Mouse (Mus musculus) thymus, postnatal 36 days (tissue): ENCODE data around the gene Srrm1.
"Not testable (repeated sequence)": the region's sequence is repeated elsewhere in the genome, so short reads cannot be mapped to it uniquely, and the experiment has no call there.

ENCODE experiments used
- DNase-seq, 2 experiments: peaks; one replicate each; pipeline ENCODE4 v3.0.0; 2022; ENCODE audit warnings: mixed read lengths in 2 of 2

The Srrm1 gene

GRCm38 (mm10) chr4:135353066-135353793, at the start of gene Srrm1:
TSS of gene Srrm1 (minus strand) at chr4:135353321.
- DNase-seq: peak; percentile 98 to 99

- DNase-seq: no peak
These were observed 48.8 kb upstream of the Srrm1 start for GRCm38 (mm10) chr4:135401881-135402280.

- DNase-seq: no peak
These were observed 44.9 kb upstream of the Srrm1 start, which contains the start of gene Ncmap for GRCm38 (mm10) chr4:135397991-135398390. TSS of gene Ncmap (minus strand) at chr4:135398227.

GRCm38 (mm10) chr4:135397551-135397950, 44.4 kb upstream of the Srrm1 start:
- DNase-seq: no peak

DNA sequence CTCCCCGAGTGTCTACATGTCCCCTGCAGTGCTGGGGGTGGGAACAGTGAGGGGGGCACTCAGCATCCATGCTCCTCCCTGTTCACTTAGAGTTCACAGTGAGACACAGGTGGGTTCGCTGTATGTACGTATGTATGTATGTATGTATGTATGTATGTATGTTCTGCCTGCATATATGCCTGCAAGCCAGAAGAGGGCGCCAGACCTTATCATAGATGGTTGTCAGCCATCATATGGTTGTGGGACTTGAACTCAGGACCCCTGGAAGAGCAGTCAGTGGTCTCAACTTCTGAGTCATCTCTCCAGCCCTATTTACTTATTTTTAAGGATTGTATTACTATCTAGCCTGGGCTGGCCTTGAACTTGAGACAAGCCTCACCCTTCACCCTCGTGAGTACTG, 43.2 kb upstream of the Srrm1 start:
- DNase-seq: no peak

DNA sequence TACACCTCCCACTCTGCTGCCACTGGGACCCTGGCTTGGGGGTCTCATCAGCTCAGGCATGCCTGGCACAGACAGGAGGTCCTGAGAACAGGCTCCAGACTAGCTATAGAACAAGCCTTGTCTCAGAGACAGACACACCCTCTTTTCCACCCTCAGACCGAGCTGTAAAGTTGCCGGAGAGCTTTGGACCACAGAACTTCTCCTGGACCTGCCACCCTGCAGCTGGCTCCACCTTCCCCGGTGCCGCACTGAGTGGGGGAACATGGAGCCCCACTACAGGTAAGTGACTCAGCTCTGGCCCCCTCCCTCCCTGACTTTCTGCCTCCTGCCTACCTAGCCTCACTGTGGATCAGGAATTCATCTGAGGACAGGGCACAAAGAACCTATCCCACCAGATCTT, 42.3 kb upstream of the Srrm1 start:
- DNase-seq: no peak

- no peak for DNase-seq
These were observed 41.5 kb upstream of the Srrm1 start for GRCm38 (mm10) chr4:135394666-135395065.

DNA sequence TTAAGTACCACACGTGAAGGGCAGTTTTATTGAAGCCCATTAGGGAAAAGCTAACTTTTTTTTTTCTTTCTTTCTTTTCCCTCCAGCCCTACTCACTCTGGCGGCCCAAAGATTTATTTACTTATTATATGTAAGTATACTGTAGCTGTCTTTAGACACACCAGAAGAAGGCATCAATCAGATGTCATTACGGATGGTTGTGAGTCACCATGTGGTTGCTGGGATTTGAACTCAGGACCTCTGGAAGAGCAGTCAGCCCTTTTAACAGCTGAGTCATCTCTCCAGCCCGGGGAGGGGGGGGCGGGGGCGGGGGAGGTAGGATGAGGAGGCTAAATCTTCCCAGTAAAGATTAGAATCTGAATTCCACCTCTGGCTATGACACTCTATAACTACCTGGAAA, 40.3 kb upstream of the Srrm1 start:
- no peak for DNase-seq

DNA sequence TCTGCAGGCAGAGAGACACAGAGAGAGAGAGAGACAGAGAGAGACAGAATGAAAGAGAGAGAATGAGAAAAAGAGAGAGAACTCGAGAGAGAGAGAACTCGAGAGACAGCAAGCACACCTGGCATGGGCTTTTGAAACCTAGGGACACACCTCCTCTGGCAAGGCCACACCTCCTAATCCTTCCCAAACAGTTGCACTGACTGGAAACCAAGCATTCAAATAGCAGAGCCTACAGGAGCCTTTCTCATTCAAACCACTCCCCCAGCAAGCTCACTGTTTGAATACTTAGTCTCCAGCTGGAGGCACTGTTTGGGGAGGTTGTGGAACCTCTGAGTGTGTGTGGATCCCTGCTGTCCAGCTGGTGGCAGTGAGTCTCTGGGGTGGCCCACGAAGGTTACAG, 39.7 kb upstream of the Srrm1 start:
- no peak for DNase-seq

DNA sequence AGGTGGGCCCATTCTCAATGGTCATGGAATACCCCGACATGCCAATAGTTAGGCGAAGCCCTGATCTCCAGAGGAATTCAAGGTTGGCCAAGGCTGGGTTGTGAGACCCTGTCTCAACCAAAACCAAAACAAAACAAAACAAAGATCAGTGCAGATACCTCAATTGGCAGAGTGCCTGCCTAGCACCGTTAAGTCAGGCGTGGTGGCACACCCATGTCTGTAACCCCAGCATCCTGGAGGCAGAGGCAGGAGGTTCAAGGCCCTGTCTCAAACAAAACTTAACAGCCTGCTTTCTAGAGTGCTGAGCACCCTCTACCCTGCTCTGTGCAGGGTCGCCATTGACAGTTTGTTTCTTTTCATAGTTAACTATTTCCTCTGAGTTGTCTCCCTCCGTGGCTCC, 37.9 kb upstream of the Srrm1 start:
- DNase-seq: no peak

DNA sequence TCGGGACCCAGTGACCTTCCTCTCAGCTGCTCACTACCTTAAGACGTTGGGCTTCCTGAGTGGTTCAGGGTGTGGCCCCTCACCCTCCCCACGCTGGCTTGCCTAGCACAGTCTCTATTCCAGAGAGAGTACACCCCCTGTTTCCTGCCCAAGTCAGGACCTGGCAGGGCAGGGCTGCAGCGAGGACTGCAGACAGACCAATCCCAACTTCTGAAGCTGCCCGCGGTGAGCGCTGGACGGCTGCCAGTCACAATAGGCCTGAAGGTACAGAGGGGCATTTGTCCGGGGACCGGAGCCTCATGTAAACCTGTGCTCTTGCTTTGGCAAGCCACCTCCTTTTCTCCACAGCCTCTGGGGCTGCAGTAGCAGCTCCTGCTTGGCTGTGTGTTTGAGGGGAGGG, 32.5 kb upstream of the Srrm1 start:
- DNase-seq: no peak

DNA sequence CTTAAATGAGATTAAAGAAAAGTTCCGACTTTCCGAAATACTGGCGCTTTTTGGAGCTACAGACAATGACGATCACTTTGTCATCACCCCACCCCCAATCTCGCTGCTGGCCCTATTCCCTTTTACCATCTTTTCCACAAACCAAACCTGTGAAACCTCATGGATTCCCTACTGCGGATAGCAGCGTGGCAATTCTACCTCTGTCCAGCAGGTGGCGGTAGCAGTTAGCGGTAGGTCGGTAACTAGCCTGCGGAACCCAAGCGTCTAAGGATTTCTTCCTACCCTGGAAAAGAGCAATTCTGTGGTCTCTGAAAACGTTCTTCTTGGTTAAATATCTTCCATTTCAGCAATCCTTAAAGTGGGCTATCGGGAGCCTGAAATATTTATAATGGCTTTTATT, 29.2 kb upstream of the Srrm1 start:
- peak; percentile 54 to 57 for DNase-seq

DNA sequence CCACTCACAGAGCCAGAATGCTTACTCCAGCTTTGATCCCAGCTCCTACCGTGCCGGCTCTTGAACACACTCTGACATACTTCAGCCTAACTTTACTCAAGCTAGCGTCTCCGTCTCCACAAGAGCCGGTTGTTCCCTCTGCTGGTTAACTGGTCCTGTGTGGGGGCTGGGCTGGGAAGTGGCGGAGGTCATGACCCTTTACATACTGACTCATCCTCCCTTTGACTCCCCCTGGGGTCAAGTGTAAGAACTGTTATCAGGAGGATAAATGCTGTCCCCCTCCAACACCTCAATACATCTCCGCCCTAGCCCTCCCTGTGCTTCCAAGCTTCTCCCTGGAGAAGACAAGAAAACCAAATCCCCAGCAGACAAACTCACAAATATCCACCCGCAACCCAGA, 28.2 kb upstream of the Srrm1 start:
- no peak for DNase-seq

DNA sequence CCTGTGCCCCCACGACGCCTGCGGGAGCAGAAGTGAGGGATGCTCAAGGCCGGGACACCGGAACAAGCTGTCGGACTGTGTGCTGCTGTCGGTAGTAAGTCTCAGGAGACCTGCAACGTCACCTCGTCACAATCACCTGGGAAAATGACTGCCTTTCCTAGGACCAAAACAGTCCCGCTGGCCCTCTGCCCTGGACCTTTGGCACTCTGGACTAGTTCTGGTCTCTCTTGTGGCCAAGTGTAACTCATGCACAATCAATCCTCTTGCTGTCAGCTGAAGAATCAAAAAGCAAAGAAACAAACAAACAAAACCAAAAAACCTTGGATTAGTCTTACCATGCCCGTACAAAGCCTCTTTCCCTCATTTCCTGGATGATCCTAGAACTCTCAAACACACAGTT, 24.1 kb upstream of the Srrm1 start:
- no peak for DNase-seq

- DNase-seq: no peak
These were observed 22.3 kb upstream of the Srrm1 start for GRCm38 (mm10) chr4:135375444-135375843.

DNA sequence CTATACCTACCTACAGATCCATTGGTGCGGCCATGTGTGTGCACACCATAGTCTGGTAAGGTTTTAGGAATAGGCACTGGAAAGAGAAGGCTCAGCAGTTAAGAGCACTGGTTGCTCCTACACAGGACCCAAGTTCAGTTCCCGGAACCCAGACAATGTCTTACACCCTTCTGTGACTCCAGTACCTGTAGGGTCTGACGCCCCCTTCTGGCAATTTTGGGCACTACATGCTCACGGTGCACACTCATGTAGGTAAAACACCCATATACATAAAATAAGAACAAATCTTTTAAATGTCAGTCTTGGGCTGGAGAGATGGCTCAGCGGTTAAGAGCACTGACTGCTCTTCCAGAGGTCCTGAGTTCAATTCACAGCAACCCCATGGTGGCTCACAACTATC, 20.2 kb upstream of the Srrm1 start:
- no peak for DNase-seq

DNA sequence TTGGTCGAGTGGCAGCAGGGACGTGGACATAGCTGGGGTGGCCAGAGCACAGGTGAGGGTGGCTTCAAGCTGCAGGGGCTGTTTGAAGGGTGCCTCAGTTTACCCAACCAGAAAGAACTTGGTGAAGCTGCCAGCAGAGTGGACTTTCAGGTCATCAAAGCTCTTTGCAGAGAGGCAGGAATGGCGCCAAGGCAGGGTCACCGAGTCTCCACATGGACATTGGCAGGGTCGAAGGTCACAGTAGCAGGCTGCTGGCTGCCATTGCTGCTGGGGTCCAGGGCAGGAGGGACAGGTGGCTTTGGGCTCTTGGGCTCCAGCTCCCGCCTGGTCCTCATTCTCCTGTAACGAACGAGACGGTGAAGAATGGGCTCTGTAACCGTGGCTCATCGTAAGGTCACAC, 17.3 kb upstream of the Srrm1 start:
- DNase-seq: no peak

DNA sequence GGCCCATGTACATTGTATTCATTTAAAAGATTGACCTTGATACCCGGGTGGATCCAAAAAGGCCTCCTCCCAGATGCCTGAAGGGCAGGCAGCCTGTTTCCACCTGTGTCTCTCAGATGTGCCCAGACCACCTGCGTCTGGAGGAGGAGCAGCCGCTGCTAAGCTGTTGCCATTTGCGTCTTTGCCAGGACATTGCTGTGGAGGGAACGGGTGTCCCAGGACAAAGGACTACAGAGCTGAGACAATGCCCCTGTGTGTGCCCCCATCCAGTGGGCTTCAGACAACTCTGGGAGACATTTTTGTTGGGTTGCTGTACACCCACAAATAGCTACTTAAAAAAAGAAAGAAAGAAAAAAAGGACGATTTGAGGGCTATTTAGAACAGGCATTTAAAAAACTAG, 9.7 kb upstream of the Srrm1 start:
- DNase-seq: no peak

- DNase-seq: no peak
These were observed 8.6 kb upstream of the Srrm1 start for GRCm38 (mm10) chr4:135361722-135362121.

GRCm38 (mm10) chr4:135358736-135359135, 5.6 kb upstream of the Srrm1 start:
- peak in 1 of 2 experiments; percentile 13 for DNase-seq

DNA sequence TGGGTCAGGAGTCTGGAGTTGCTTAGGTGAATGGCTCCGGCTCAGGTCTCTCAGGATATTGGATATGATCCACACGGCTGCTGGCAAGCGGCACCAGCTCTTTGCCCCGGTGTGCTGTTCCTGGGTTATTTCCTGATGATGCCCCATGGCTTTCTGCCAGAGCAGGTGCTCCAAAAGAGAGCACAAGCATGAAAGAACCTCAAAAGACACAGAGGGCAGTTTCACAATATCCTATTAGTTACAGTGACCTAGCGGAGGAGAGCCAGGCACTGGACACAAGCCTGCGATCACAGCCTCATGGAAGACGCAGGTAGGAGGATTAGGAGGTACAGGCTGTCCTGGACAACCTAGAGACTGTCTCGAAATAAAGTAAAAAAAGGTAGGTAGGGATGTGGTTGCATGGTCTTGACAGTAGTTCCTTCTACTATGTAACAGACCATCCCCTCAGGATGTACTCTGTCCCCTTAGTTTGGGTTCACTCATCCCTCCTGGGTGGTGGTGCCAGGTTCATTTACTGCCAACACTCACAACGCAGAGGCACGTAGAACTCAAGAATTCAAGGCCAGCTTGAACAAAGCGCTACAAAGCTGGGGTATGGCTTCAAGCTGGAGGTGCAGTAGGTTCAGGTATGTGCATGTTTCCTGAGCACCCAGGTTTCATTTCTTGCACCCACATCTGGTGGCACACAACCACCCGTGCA, 4.2 kb upstream of the Srrm1 start:
- no peak for DNase-seq

DNA sequence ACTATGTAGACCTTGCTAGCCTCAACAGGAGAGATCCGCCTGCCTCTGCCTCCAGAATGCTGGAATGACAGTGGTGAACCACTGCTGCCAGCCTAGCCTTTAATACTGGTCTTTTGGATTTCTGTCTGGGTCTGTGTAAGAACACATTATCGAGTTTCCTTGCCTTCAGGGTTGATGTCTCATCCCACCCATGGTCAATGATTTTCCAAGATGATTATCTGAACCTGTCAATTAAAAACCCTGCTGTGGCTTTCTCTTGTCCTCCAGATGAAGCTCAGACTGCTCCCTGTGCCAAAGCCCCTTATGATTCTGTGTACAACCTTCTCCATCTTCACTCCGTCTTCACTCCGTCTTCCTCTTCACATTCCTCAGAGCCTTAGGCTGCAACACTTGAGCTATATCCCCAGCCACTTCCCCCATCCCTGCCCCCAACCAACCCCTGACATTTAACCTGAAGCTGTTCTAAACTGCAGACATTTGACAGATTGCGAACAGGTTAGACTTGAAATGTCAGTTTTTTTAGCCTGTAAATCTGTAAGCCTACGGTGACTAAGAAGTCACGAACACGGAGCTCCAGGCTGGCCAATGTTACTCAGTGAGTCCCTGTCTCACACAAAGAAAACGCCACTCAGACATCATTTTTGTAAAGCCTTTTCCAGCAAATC, 2.9 kb upstream of the Srrm1 start:
- no peak for DNase-seq

GRCm38 (mm10) chr4:135354751-135355150, 1.6 kb upstream of the Srrm1 start:
- DNase-seq: not testable (repeated sequence)
